Mouse (Mus musculus) liver, embryonic 14.5 days (tissue): ENCODE data around the gene Apom. TPM values are rescaled to one million over a fixed set of nuclear protein-coding genes. Genes with fewer than 3 reads are reported as not detected.

ENCODE experiments used
- ATAC-seq: fragments of 200-750 bp; cut with Nextera tagmentation; 2 replicates; pipeline ENCODE4 v1.8.0; 2017; ENCODE audit warnings: moderate number of reproducible peaks, mild to moderate bottlenecking, moderate library complexity; ENCODE audit not compliant: insufficient read depth
- DNase-seq, 3 experiments: peaks; one replicate each; pipeline ENCODE4 v3.0.0-alpha.2; 2012 to 2013; ENCODE audit warnings: low read depth in 3 of 3, low spot score in 3 of 3
- H3K27ac ChIP-seq: fragments of 300-500 bp; sonication (generic); 2 replicates; pipeline ENCODE4 v1.5.1; 2014; ENCODE audit warnings: moderate library complexity, mild to moderate bottlenecking, control low read depth, inconsistent platforms
- H3K27me3 ChIP-seq: fragments of 300-500 bp; sonication (generic); 2 replicates; pipeline ENCODE4 v1.6.1; 2014; ENCODE audit warnings: mild to moderate bottlenecking, low read length, moderate library complexity; ENCODE audit not compliant: control insufficient read depth, insufficient read depth
- H3K36me3 ChIP-seq: fragments of 300-500 bp; sonication (generic); replicated peaks from 2 replicates; pipeline ENCODE4 v1.6.1; 2014; ENCODE audit warnings: low read depth; ENCODE audit not compliant: control insufficient read depth, insufficient read depth
- H3K4me1 ChIP-seq, 2 experiments: fragments of 200-500 bp in 1 of 2; fragments of 300-500 bp in 1 of 2; sonication (generic) in 1 of 2; replicated peaks; 2 replicates each; pipeline ENCODE4 v1.6.1; 2012 to 2014; ENCODE audit warnings: antibody characterized with exemption in 1 of 2, inconsistent platforms in 1 of 2, low read length in 1 of 2; ENCODE audit not compliant: control insufficient read depth in 2 of 2, insufficient read depth in 2 of 2
- H3K4me2 ChIP-seq: fragments of 300-500 bp; sonication (generic); 2 replicates; pipeline ENCODE4 v1.6.1; 2014; ENCODE audit warnings: low read depth, mild to moderate bottlenecking, control low read depth, moderate library complexity
- H3K4me3 ChIP-seq, 2 experiments: fragments of 200-500 bp in 1 of 2; fragments of 300-500 bp in 1 of 2; sonication (generic) in 1 of 2; 2 replicates each; pipeline ENCODE4 v1.5.1; 2012 to 2014; ENCODE audit warnings: low read depth in 2 of 2, low read length in 2 of 2, mild to moderate bottlenecking in 2 of 2, control low read depth in 1 of 2, inconsistent platforms in 1 of 2, moderate library complexity in 1 of 2; ENCODE audit not compliant: insufficient read depth in 1 of 2
- H3K9ac ChIP-seq: fragments of 300-500 bp; sonication (generic); replicated peaks from 2 replicates; pipeline ENCODE4 v1.6.1; 2014; ENCODE audit warnings: mild to moderate bottlenecking, control low read depth, moderate library complexity
- H3K9me3 ChIP-seq: fragments of 300-500 bp; sonication (generic); 2 replicates; pipeline ENCODE4 v1.6.1; 2016; ENCODE audit warnings: low read length, mixed read lengths; ENCODE audit not compliant: control insufficient read depth
- CTCF ChIP-seq: IDR thresholded peaks from 2 replicates; pipeline ENCODE4 v1.5.1; 2016; ENCODE audit warnings: antibody characterized with exemption, low read depth, control low read depth
- EP300 ChIP-seq: IDR thresholded peaks from 2 replicates; pipeline ENCODE4 v1.6.1; 2016; ENCODE audit warnings: antibody characterized with exemption, low read depth
- WGBS: fragments of 180-500 bp; shearing (Covaris S2); extraction: QIAGEN DNeasy Blood & Tissue Kit; methylation state at CpG from one replicate; pipeline ENCODE4 v1.1.7; 2014; ENCODE audit not compliant: insufficient replicate concordance; 5-methylcytosine and 5-hydroxymethylcytosine counted together
- polyA plus RNA-seq, 2 experiments: library from polyadenylated mRNA; depleted of rRNA in 1 of 2; stranded (reverse) in 1 of 2; unstranded in 1 of 2; fragments of >200 nt; fragmentation: Nextera tagmentation in 1 of 2; extraction: Ambion mirVana in 1 of 2; gene quantifications; 2 replicates each; pipeline versions ENCODE4 v1.2.1 to v1.2.3; 2012 to 2014

The Apom gene
- polyA plus RNA-seq, 2 experiments, result 317 to 750 TPM

DNA sequence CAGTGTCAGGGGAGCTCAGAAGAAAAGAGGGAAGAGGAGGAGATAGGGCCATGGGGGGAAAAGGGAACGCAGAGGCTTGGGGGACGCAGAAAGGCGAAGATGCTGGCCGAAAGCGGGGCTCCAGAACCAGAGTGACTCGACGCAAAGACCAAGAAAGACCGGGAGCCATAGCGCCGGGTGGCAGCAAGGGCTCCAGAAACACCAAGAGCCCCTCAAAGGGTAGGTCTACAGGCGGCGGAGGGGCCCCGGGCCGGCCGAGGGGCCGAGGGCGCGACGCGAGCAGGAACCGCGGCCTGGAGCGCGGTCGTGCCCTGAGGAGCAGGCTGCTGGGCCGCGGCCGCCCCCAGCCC is 32.3 kb upstream of the Apom start:
- DNase-seq, result peak in 2 of 3 experiments; percentile 7 to 11
- WGBS, result 0% methylated on average over 25 of the region's 28 CpGs
- no peak for ATAC-seq

DNA sequence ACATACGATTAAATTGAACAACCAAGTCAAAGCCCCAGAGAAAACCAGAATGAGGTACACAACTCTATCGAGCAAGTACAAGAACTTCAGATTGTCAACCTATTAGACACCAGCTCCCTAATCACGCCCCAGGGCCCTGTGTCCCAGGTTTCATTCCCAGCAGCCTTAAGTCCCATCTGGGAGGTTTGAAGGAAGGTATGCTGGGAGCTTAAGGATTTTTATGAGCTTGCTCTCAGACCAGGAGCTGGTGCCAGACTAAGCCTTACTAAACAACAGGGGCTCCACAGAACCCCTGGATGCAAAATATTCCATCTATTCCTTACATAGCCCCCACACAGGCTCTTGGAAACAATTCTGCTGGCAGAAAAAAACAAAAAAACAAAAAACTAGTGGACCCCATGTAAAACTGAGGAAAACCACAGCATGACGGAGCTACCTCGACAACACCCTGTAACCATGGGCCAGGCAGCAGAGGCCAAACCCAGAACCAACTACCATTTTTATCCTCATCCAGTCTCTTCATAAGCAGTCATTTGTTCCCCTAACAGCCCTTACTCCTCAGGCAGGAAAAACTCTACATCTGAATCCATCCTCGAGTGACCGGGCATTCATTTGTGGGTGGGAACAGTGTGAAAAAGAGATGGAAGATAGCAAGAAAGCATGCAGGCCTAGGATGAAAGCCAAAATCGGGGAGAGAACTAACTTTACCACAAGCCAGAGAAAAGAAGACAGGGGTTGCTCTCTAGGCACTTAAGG is 31.7 kb upstream of the Apom start:
- H3K9me3 ChIP-seq, result no peaks in the 10 kb centered on the region
- DNase-seq, result peak in 2 of 3 experiments; percentile 9 to 35

More for the DNA sequence above, 32.3 kb upstream of the Apom start:
- Histone ChIP-seq H3K27ac (peak overlapping the region; percentile 82), H3K4me2 (peak overlapping the region; percentile 90), H3K36me3 (peaks cover 31% of the 10 kb centered on the region), H3K4me3 (peak overlapping the region; percentile 95 to 99), H3K4me1 (peaks cover 4 to 21% of the 10 kb centered on the region in 2 experiments), H3K9ac (peak overlapping the region; percentile 99), H3K27me3 (no peaks in the 10 kb centered on the region), H3K9me3 (no peaks in the 10 kb centered on the region)
- TF ChIP-seq CTCF (no peak), EP300 (no peak)

DNA sequence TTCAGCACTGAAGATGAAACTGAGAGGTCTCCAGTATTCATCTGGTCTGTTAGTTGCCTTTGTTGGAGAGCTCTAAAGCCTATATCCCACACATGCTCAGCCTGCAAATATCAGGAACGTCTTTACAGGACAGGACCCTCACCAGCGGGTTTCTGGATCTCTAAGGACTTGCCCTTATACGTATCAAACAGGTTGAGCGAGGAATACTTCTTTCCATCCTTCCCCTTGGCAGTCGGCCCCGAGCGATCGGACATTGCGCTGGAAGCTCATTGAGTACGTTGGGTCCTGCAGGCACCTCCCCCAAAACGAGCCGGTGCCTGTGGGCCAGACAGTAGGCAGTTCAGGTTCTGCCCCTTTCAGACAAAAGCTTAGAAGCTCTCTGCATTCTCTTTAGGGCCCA is 30.9 kb upstream of the Apom start:
- TF ChIP-seq CTCF, result no peak
- TF ChIP-seq EP300, result no peak
- H3K27ac ChIP-seq, result no peak overlapping the region

More for the DNA sequence above, 31.7 kb upstream of the Apom start:
- peak overlapping the region; percentile 95 to 99 for H3K4me3 ChIP-seq
- 13% methylated on average over 8 of the region's 8 CpGs for WGBS
- peak overlapping the region; percentile 82 for H3K27ac ChIP-seq
- no peak for ATAC-seq
- H3K27me3 ChIP-seq, result no peaks in the 10 kb centered on the region
- no peak for TF ChIP-seq CTCF
- TF ChIP-seq EP300, result no peak
- H3K4me1 ChIP-seq, result peaks cover 4 to 21% of the 10 kb centered on the region in 2 experiments
- H3K9ac ChIP-seq, result peak overlapping the region; percentile 99
- H3K4me2 ChIP-seq, result peak overlapping the region; percentile 90
- H3K36me3 ChIP-seq, result peaks cover 38% of the 10 kb centered on the region

DNA sequence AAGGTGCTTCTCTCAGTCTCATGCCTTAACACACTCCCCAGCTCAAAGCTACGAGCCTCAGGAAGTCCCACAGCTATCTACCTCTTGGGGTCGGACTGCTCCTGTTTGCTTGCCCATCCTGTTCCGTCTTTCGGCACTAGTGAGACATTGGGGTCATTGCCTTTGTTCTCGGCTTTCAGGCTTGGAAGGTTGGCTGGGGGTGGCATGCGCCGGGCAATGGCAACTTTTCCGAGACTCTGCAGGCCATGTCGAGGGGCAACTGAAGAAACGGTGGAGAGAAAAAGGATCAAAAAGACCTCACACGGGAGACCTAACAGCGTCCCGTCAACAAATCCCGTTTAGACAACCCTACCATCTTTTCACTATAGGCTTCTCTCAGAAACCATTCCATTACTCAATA is 30.3 kb upstream of the Apom start:
- Histone ChIP-seq H3K9ac (no peak overlapping the region), H3K36me3 (peaks cover 52% of the 10 kb centered on the region), H3K4me1 (peaks cover 4 to 21% of the 10 kb centered on the region in 2 experiments), H3K4me3 (no peak overlapping the region; a peak in 1 of 4 replicates), H3K27ac (no peak overlapping the region), H3K4me2 (no peak overlapping the region), H3K27me3 (no peaks in the 10 kb centered on the region), H3K9me3 (no peaks in the 10 kb centered on the region)
- 76% methylated on average over 14 of the region's 14 CpGs for WGBS
- ATAC-seq, result no peak
- no peak for TF ChIP-seq EP300
- TF ChIP-seq CTCF, result no peak
- DNase-seq, result no peak

More for the DNA sequence above, 30.9 kb upstream of the Apom start:
- no peaks in the 10 kb centered on the region for H3K27me3 ChIP-seq
- H3K9ac ChIP-seq, result peak overlapping the region; percentile 99
- WGBS, result 65% methylated on average over 12 of the region's 12 CpGs
- H3K4me3 ChIP-seq, result peak overlapping the region; percentile 26 to 99
- H3K4me1 ChIP-seq, result peaks cover 4 to 21% of the 10 kb centered on the region in 2 experiments
- H3K9me3 ChIP-seq, result no peaks in the 10 kb centered on the region
- peaks cover 46% of the 10 kb centered on the region for H3K36me3 ChIP-seq
- peak overlapping the region; percentile 90 for H3K4me2 ChIP-seq
- DNase-seq (no peak), ATAC-seq (no peak)

DNA sequence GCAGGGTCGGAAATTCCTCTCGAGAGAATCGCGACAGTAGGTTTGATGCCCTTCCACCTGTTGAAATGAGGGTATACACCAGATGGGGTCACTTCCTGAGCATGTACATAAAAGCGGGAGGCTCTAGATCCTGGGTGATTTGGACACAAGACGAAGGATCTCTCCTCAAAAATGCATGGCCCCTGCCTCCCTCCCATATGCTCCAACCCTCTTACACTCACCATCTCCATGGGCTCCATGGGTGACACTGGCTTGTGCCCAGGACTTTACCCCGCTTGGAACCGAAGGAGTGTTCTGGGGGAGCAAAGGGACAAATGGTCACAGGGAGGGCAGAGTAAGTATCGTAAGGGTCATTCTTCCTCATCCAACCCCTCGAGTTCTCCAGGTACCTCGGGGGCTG is 29.6 kb upstream of the Apom start:
- H3K27me3 ChIP-seq, result no peaks in the 10 kb centered on the region
- DNase-seq (no peak), ATAC-seq (no peak)
- H3K9ac ChIP-seq, result no peak overlapping the region
- peaks cover 59% of the 10 kb centered on the region for H3K36me3 ChIP-seq
- no peak for TF ChIP-seq EP300
- TF ChIP-seq CTCF, result no peak
- WGBS, result 88% methylated on average over 11 of the region's 11 CpGs
- no peak overlapping the region for H3K27ac ChIP-seq
- peaks cover 4 to 20% of the 10 kb centered on the region in 2 experiments for H3K4me1 ChIP-seq
- no peaks in the 10 kb centered on the region for H3K9me3 ChIP-seq
- H3K4me2 ChIP-seq, result no peak overlapping the region
- no peak overlapping the region for H3K4me3 ChIP-seq
